In genomic region chr11:115975083-115975420, GRCm38 (mm10) we compare ENCODE assay signal across 9 mouse cellular contexts. TPM values are rescaled to one million over a fixed set of nuclear protein-coding genes. Genes with fewer than 3 reads are reported as not detected.
A peak's percentile ranks its signal among the peaks of the same experiment; 100 is the strongest.
DNase-seq lines count a peak whose midpoint lies in the region; ATAC-seq and TF ChIP-seq lines count a peak whose summit lies in the region.
"Had no signal": no experiment of that assay in that cellular context is flagged by ENCODE, and none has a peak within 500 bp of the region (broad histone marks: within the 10 kb centered on the region; RNA-seq: fewer than 3 reads in every experiment).

No protein-coding gene starts in this region.

- H3K9ac ChIP-seq in heart, embryonic 16.5 days (ENCODE audit: low read length) = peak overlapping the region; percentile 69
- H3K9ac ChIP-seq in hindbrain, embryonic 13.5 days = peak overlapping the region; percentile 64
- peak overlapping the region; percentile 32; the same call in 1 of the 2 replicates for H3K9ac ChIP-seq in midbrain, embryonic 13.5 days (replicated peaks)

- H3K36me3 ChIP-seq in heart, embryonic 16.5 days (ENCODE audit: control insufficient read depth, insufficient read depth) = no peaks in the 10 kb centered on the region
- no peaks in the 10 kb centered on the region for H3K36me3 ChIP-seq in hindbrain, embryonic 13.5 days
- no peaks in the 10 kb centered on the region for H3K36me3 ChIP-seq in midbrain, embryonic 13.5 days
- H3K36me3 ChIP-seq: G1E had no signal

- no peak for ATAC-seq in heart, embryonic 16.5 days (replicated peaks; ENCODE audit: extremely low read depth, insufficient read depth, low FRiP score)
- ATAC-seq in hindbrain, embryonic 13.5 days (ENCODE audit: low FRiP score) = peak; percentile 46; the same call in 1 of the 2 replicates
- ATAC-seq in midbrain, embryonic 13.5 days = no peak

- TF ChIP-seq POLR2A in brain, embryonic 14.5 days (IDR thresholded peaks at IDR 0.05; ENCODE audit: borderline replicate concordance, extremely low read depth, insufficient read depth, insufficient read length, poor library complexity, severe bottlenecking) = no peak

- TF ChIP-seq CTCF in brain, embryonic 14.5 days (IDR thresholded peaks at IDR 0.05; ENCODE audit: borderline replicate concordance, extremely low read depth, insufficient read depth, insufficient read length) = no peak

- 3% methylated on average over 18 of the region's 18 CpGs for WGBS in heart, embryonic 16.5 days
- 2% methylated on average over 18 of the region's 18 CpGs for WGBS in hindbrain, embryonic 13.5 days
- 4% methylated on average over 18 of the region's 18 CpGs for WGBS in midbrain, embryonic 13.5 days

- no peaks in the 10 kb centered on the region for H3K9me3 ChIP-seq in heart, embryonic 16.5 days (replicated peaks; ENCODE audit: control insufficient read depth, low read length)
- H3K9me3 ChIP-seq in hindbrain, embryonic 13.5 days = no peaks in the 10 kb centered on the region
- H3K9me3 ChIP-seq in midbrain, embryonic 13.5 days = no peaks in the 10 kb centered on the region
- H3K9me3 ChIP-seq: G1E had no signal

- H3K4me3 ChIP-seq in heart, embryonic 16.5 days (ENCODE audit: low read length) = peak overlapping the region; percentile 55
- H3K4me3 ChIP-seq in hindbrain, embryonic 13.5 days = peak overlapping the region; percentile 44
- H3K4me3 ChIP-seq in midbrain, embryonic 13.5 days (replicated peaks) = peak overlapping the region; percentile 38

- peaks cover 33% of the 10 kb centered on the region for H3K27me3 ChIP-seq in heart, embryonic 16.5 days (ENCODE audit: control insufficient read depth, insufficient read depth, low read length)
- peaks cover 74% of the 10 kb centered on the region for H3K27me3 ChIP-seq in hindbrain, embryonic 13.5 days
- peaks cover 52% of the 10 kb centered on the region for H3K27me3 ChIP-seq in midbrain, embryonic 13.5 days

- peaks cover 9% of the 10 kb centered on the region for H3K4me1 ChIP-seq in heart, embryonic 16.5 days (ENCODE audit: control insufficient read depth, insufficient read depth, low read length)
- peaks cover 20% of the 10 kb centered on the region for H3K4me1 ChIP-seq in hindbrain, embryonic 13.5 days (replicated peaks)
- H3K4me1 ChIP-seq in midbrain, embryonic 13.5 days (replicated peaks) = peaks cover 14% of the 10 kb centered on the region

- DNase-seq in heart, adult 18-20 months = no peak
- DNase-seq in brain, embryonic 14.5 days (ENCODE audit: low read depth) = peak; percentile 35
- DNase-seq in left cerebral cortex, adult 11 months (ENCODE audit: low spot score) = no peak
- no peak for DNase-seq in right cerebral cortex, adult 2 months (ENCODE audit: low spot score in 2 of 2)
- DNase-seq in T-cell, adult 2 months (ENCODE audit: low spot score) = no peak

- H3K4me2 ChIP-seq in heart, embryonic 16.5 days (ENCODE audit: low read depth, low read length) = peak overlapping the region; percentile 83
- H3K4me2 ChIP-seq in hindbrain, embryonic 13.5 days = peak overlapping the region; percentile 65
- peak overlapping the region; percentile 55 for H3K4me2 ChIP-seq in midbrain, embryonic 13.5 days (replicated peaks)

- H3K27ac ChIP-seq in heart, embryonic 16.5 days (ENCODE audit: low read length) = no peak overlapping the region
- H3K27ac ChIP-seq in hindbrain, embryonic 13.5 days = 0 out of 2 replicates have a peak overlapping the region, but pooled peaks have one; percentile 18
- no peak overlapping the region for H3K27ac ChIP-seq in midbrain, embryonic 13.5 days

RNA-seq across cellular contexts. Expression of gene Itgb4, which starts 0.5 kb away (rescaled TPM):
- polyA plus RNA-seq in heart, embryonic 16.5 days (2015; fragmentation: Nextera tagmentation; extraction: Ambion mirVana) = 2.7 and 4.4 TPM in 2 replicates
- 1 to 10 TPM; 1.9 to 3.7 TPM for total RNA-seq in heart, adult 18-20 months (2021)
- polyA plus RNA-seq in brain, embryonic 14.5 days (2012; rRNA removed) = 0.91 and 2.1 TPM in 2 replicates
- 0.88 and 1.3 TPM in 2 replicates for polyA plus RNA-seq in hindbrain, embryonic 13.5 days (2015; fragmentation: Nextera tagmentation; extraction: Ambion mirVana)
- 0.15 and 0.43 TPM in 2 replicates for polyA plus RNA-seq in midbrain, embryonic 13.5 days (2015; fragmentation: Nextera tagmentation; extraction: Ambion mirVana)

RNA-seq across cellular contexts. Expression of gene Galk1, which starts 37.5 kb away (rescaled TPM):
- polyA plus RNA-seq in heart, embryonic 16.5 days (2015; fragmentation: Nextera tagmentation; extraction: Ambion mirVana) = 142 and 153 TPM in 2 replicates
- total RNA-seq in heart, adult 18-20 months (2021) = 10 to 100 TPM; 14.1 to 15.0 TPM
- 39.2 and 41.8 TPM in 2 replicates for polyA plus RNA-seq in brain, embryonic 14.5 days (2012; rRNA removed)
- 64.3 and 65.5 TPM in 2 replicates for polyA plus RNA-seq in hindbrain, embryonic 13.5 days (2015; fragmentation: Nextera tagmentation; extraction: Ambion mirVana)
- 49.2 and 58.9 TPM in 2 replicates for polyA plus RNA-seq in midbrain, embryonic 13.5 days (2015; fragmentation: Nextera tagmentation; extraction: Ambion mirVana)

RNA-seq across cellular contexts. Expression of gene Recql5, which starts 41.8 kb away (rescaled TPM):
- 13.2 and 13.6 TPM in 2 replicates for polyA plus RNA-seq in heart, embryonic 16.5 days (2015; fragmentation: Nextera tagmentation; extraction: Ambion mirVana)
- total RNA-seq in heart, adult 18-20 months (2021) = 1 to 10 TPM; 7.5 to 7.8 TPM
- polyA plus RNA-seq in brain, embryonic 14.5 days (2012; rRNA removed) = 28.2 and 38.0 TPM in 2 replicates
- 25.0 and 25.9 TPM in 2 replicates for polyA plus RNA-seq in hindbrain, embryonic 13.5 days (2015; fragmentation: Nextera tagmentation; extraction: Ambion mirVana)
- polyA plus RNA-seq in midbrain, embryonic 13.5 days (2015; fragmentation: Nextera tagmentation; extraction: Ambion mirVana) = 28.3 and 29.2 TPM in 2 replicates

RNA-seq across cellular contexts. Expression of gene Sap30bp, which starts 42.0 kb away (rescaled TPM):
- 20.2 and 23.5 TPM in 2 replicates for polyA plus RNA-seq in heart, embryonic 16.5 days (2015; fragmentation: Nextera tagmentation; extraction: Ambion mirVana)
- 10 to 100 TPM; 19.0 to 19.9 TPM for total RNA-seq in heart, adult 18-20 months (2021)
- 57.6 and 69.8 TPM in 2 replicates for polyA plus RNA-seq in brain, embryonic 14.5 days (2012; rRNA removed)
- polyA plus RNA-seq in hindbrain, embryonic 13.5 days (2015; fragmentation: Nextera tagmentation; extraction: Ambion mirVana) = 49.9 and 55.3 TPM in 2 replicates
- 52.7 and 53.8 TPM in 2 replicates for polyA plus RNA-seq in midbrain, embryonic 13.5 days (2015; fragmentation: Nextera tagmentation; extraction: Ambion mirVana)

RNA-seq across cellular contexts. Expression of gene H3f3b, which starts 52.7 kb away (rescaled TPM):
- polyA plus RNA-seq in heart, embryonic 16.5 days (2015; fragmentation: Nextera tagmentation; extraction: Ambion mirVana) = 661 and 709 TPM in 2 replicates
- 100 to 1,000 TPM in 1 of 2 experiments, 10 to 100 TPM in 1; 98.0 to 107 TPM for total RNA-seq in heart, adult 18-20 months (2021)
- 1,173 and 1,240 TPM in 2 replicates for polyA plus RNA-seq in brain, embryonic 14.5 days (2012; rRNA removed)
- 2,444 and 2,571 TPM in 2 replicates for polyA plus RNA-seq in hindbrain, embryonic 13.5 days (2015; fragmentation: Nextera tagmentation; extraction: Ambion mirVana)
- 2,611 and 2,977 TPM in 2 replicates for polyA plus RNA-seq in midbrain, embryonic 13.5 days (2015; fragmentation: Nextera tagmentation; extraction: Ambion mirVana)
